Mouse (Mus musculus) kidney, embryonic 14.5 days (tissue): ENCODE results near the gene Col5a2. TPM values are rescaled to one million over a fixed set of nuclear protein-coding genes. Genes with fewer than 3 reads are reported as not detected.

ENCODE experiments used
- polyA plus RNA-seq: library from polyadenylated mRNA; unstranded; fragments of >200 nt; fragmentation: Nextera tagmentation; extraction: Ambion mirVana; gene quantifications from 2 replicates; pipeline ENCODE4 v1.2.1, GENCODE M21; 2014

Gene Col5a2
- polyA plus RNA-seq, 1 experiment from 2014 or later = 24.4 TPM

Other genes with a start within 250 kb of the Col5a2 start
- 455 and 575 TPM in 2 replicates for gene Col3a1, start 191.7 kb downstream of the Col5a2 start, polyA plus RNA-seq